Comparison of ENCODE assay signal across 9 mouse cellular contexts in the genomic region with DNA sequence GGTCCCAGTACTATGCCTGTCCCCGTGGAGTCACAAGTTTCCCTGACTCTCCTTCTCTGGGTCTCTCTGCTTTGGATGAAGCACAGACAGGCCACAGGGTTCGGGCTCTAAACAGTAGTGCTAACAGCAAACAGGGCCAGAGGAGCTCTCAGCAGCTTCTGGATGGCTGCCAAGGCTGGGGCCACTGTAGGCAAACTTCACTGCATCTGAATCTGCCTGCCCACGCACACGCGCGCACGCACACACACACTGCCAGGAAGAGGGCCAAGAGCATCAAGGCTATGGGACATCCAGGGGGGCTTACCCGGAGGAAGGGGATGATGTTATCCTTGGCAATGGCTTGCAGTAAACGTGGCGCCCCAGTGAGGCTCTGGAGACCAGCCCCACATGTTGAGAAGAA. TPM values are rescaled to one million over a fixed set of nuclear protein-coding genes. Genes with fewer than 3 reads are reported as not detected.
DNase-seq lines count a peak whose midpoint lies in the region; ATAC-seq lines count a peak whose summit lies in the region.
"Had no signal": no experiment of that assay in that cellular context is flagged by ENCODE, and none has a peak within 500 bp of the region (broad histone marks: within the 10 kb centered on the region; RNA-seq: fewer than 3 reads in every experiment).

No protein-coding gene starts in this region.

- no peak overlapping the region for H3K9ac ChIP-seq in hindbrain, embryonic 14.5 days
- H3K9ac ChIP-seq in hindbrain, embryonic 12.5 days: no peak overlapping the region
- H3K9ac ChIP-seq in midbrain, embryonic 15.5 days: no peak overlapping the region
- H3K9ac ChIP-seq: liver, embryonic 15.5 days had no signal

- no peak overlapping the region for H3K4me2 ChIP-seq in hindbrain, embryonic 14.5 days (replicated peaks)
- no peak overlapping the region for H3K4me2 ChIP-seq in hindbrain, embryonic 12.5 days (replicated peaks)
- H3K4me2 ChIP-seq in midbrain, embryonic 15.5 days: no peak overlapping the region
- H3K4me2 ChIP-seq: liver, embryonic 15.5 days had no signal

- peak; percentile 28; the same call in 1 of the 2 replicates for ATAC-seq in hindbrain, embryonic 14.5 days (ENCODE audit: low FRiP score)
- no peak for ATAC-seq in hindbrain, embryonic 12.5 days (ENCODE audit: low FRiP score)
- no peak for ATAC-seq in midbrain, embryonic 15.5 days (replicated peaks)

- H3K4me1 ChIP-seq in hindbrain, embryonic 14.5 days (replicated peaks; ENCODE audit: control insufficient read depth, insufficient read depth, low read length): peaks cover 10% of the 10 kb centered on the region; the same call in 1 of the 2 replicates
- no peaks in the 10 kb centered on the region for H3K4me1 ChIP-seq in hindbrain, embryonic 12.5 days
- peaks cover 7% of the 10 kb centered on the region; the same call in 1 of the 2 replicates for H3K4me1 ChIP-seq in midbrain, embryonic 15.5 days

- H3K27me3 ChIP-seq in hindbrain, embryonic 14.5 days (ENCODE audit: control insufficient read depth, insufficient read depth, low read length): no peaks in the 10 kb centered on the region
- H3K27me3 ChIP-seq in hindbrain, embryonic 12.5 days: no peaks in the 10 kb centered on the region
- no peaks in the 10 kb centered on the region for H3K27me3 ChIP-seq in midbrain, embryonic 15.5 days (replicated peaks)
- H3K27me3 ChIP-seq: liver, embryonic 15.5 days had no signal

- peak overlapping the region; percentile 20; the same call in 1 of the 2 replicates for H3K27ac ChIP-seq in hindbrain, embryonic 14.5 days
- H3K27ac ChIP-seq in hindbrain, embryonic 12.5 days: no peak overlapping the region
- H3K27ac ChIP-seq in midbrain, embryonic 15.5 days: 0 out of 2 replicates have a peak overlapping the region, but pooled peaks have one; percentile 4
- H3K27ac ChIP-seq: liver, embryonic 15.5 days had no signal

- H3K36me3 ChIP-seq in hindbrain, embryonic 14.5 days (replicated peaks; ENCODE audit: control insufficient read depth, insufficient read depth): no peaks in the 10 kb centered on the region
- H3K36me3 ChIP-seq in hindbrain, embryonic 12.5 days: peaks cover 10% of the 10 kb centered on the region; the same call in 1 of the 2 replicates
- H3K36me3 ChIP-seq in midbrain, embryonic 15.5 days (replicated peaks): no peaks in the 10 kb centered on the region

- DNase-seq in hindbrain, embryonic 14.5 days (ENCODE audit: low spot score): peak; percentile 71
- DNase-seq in urinary bladder, postnatal 14 days (ENCODE audit: low spot score): peak; percentile 56
- DNase-seq in urinary bladder, postnatal 36 days (ENCODE audit: low spot score in 2 of 2): no peak
- peak; percentile 86 for DNase-seq in heart, postnatal 4 days
- DNase-seq in thymus, postnatal 14 days: no peak
- no peak for DNase-seq in T-cell, adult 2 months (ENCODE audit: low spot score)

- WGBS in hindbrain, embryonic 14.5 days: 64% methylated on average over 10 of the region's 10 CpGs
- WGBS in hindbrain, embryonic 12.5 days: 83% methylated on average over 10 of the region's 10 CpGs
- WGBS in midbrain, embryonic 15.5 days: 76% methylated on average over 10 of the region's 10 CpGs

- no peaks in the 10 kb centered on the region for H3K9me3 ChIP-seq in hindbrain, embryonic 14.5 days (ENCODE audit: control insufficient read depth, low read length)
- no peaks in the 10 kb centered on the region for H3K9me3 ChIP-seq in hindbrain, embryonic 12.5 days (replicated peaks)
- H3K9me3 ChIP-seq in midbrain, embryonic 15.5 days: no peaks in the 10 kb centered on the region
- H3K9me3 ChIP-seq: liver, embryonic 15.5 days had no signal

- H3K4me3 ChIP-seq in hindbrain, embryonic 14.5 days (replicated peaks; ENCODE audit: low read length): no peak overlapping the region
- no peak overlapping the region for H3K4me3 ChIP-seq in hindbrain, embryonic 12.5 days
- H3K4me3 ChIP-seq in midbrain, embryonic 15.5 days: no peak overlapping the region
- H3K4me3 ChIP-seq: liver, embryonic 15.5 days had no signal

RNA-seq across cellular contexts. Expression of gene Lcat, which starts 6.2 kb away (rescaled TPM):
- 3.2 and 3.3 TPM in 2 replicates for polyA plus RNA-seq in hindbrain, embryonic 14.5 days (2014; fragmentation: Nextera tagmentation; extraction: Ambion mirVana)
- polyA plus RNA-seq in hindbrain, embryonic 12.5 days (2016; fragmentation: Nextera tagmentation; extraction: Ambion mirVana): 0.57 and 0.79 TPM in 2 replicates
- 1 to 10 TPM; 1.4 to 1.7 TPM for total RNA-seq in heart, postnatal 4 days (2021)
- 1.6 and 2.0 TPM in 2 replicates for polyA plus RNA-seq in midbrain, embryonic 15.5 days (2015; fragmentation: Nextera tagmentation; extraction: Ambion mirVana)

RNA-seq across cellular contexts. Expression of gene Psmb10, which starts 11.1 kb away (rescaled TPM):
- 70.1 and 79.8 TPM in 2 replicates for polyA plus RNA-seq in hindbrain, embryonic 14.5 days (2014; fragmentation: Nextera tagmentation; extraction: Ambion mirVana)
- polyA plus RNA-seq in hindbrain, embryonic 12.5 days (2016; fragmentation: Nextera tagmentation; extraction: Ambion mirVana): 27.3 and 30.2 TPM in 2 replicates
- 10 to 100 TPM; 85.4 to 94.0 TPM for total RNA-seq in heart, postnatal 4 days (2021)
- 64.3 and 65.3 TPM in 2 replicates for polyA plus RNA-seq in midbrain, embryonic 15.5 days (2015; fragmentation: Nextera tagmentation; extraction: Ambion mirVana)

RNA-seq across cellular contexts. Expression of gene Ctrl, which starts 15.7 kb away (rescaled TPM):
- polyA plus RNA-seq in hindbrain, embryonic 14.5 days (2014; fragmentation: Nextera tagmentation; extraction: Ambion mirVana): 2.9 and 3.2 TPM in 2 replicates
- 2.6 and 2.7 TPM in 2 replicates for polyA plus RNA-seq in hindbrain, embryonic 12.5 days (2016; fragmentation: Nextera tagmentation; extraction: Ambion mirVana)
- total RNA-seq in heart, postnatal 4 days (2021): under 1 TPM in 1 of 2 experiments, not detected in 1; 0.32 TPM
- 5.4 and 5.5 TPM in 2 replicates for polyA plus RNA-seq in midbrain, embryonic 15.5 days (2015; fragmentation: Nextera tagmentation; extraction: Ambion mirVana)

RNA-seq across cellular contexts. Expression of gene Slc12a4, which starts 16.5 kb away (rescaled TPM):
- polyA plus RNA-seq in hindbrain, embryonic 14.5 days (2014; fragmentation: Nextera tagmentation; extraction: Ambion mirVana): 9.3 and 9.4 TPM in 2 replicates
- polyA plus RNA-seq in hindbrain, embryonic 12.5 days (2016; fragmentation: Nextera tagmentation; extraction: Ambion mirVana): 19.5 TPM in 2 replicates
- 10 to 100 TPM; 62.4 to 65.8 TPM for total RNA-seq in heart, postnatal 4 days (2021)
- 7.5 and 9.1 TPM in 2 replicates for polyA plus RNA-seq in midbrain, embryonic 15.5 days (2015; fragmentation: Nextera tagmentation; extraction: Ambion mirVana)

RNA-seq across cellular contexts. Expression of gene Dpep3, which starts 29.9 kb away (rescaled TPM):
- not detected in 2 replicates for polyA plus RNA-seq in hindbrain, embryonic 14.5 days (2014; fragmentation: Nextera tagmentation; extraction: Ambion mirVana)
- not detected in 2 replicates for polyA plus RNA-seq in hindbrain, embryonic 12.5 days (2016; fragmentation: Nextera tagmentation; extraction: Ambion mirVana)
- total RNA-seq in heart, postnatal 4 days (2021): not detected
- polyA plus RNA-seq in midbrain, embryonic 15.5 days (2015; fragmentation: Nextera tagmentation; extraction: Ambion mirVana): not detected in 2 replicates
- polyA plus RNA-seq: liver, embryonic 15.5 days had no signal

Comparison
In these comparisons a context has a peak if more than half of its experiments do, and no peak if none do; other contexts are left out.
1. DNase-seq: peak in hindbrain, embryonic 14.5 days (single experiment), urinary bladder, postnatal 14 days (single experiment) and heart, postnatal 4 days (single experiment); none in urinary bladder, postnatal 36 days (0 of 2), thymus, postnatal 14 days (single experiment) and T-cell, adult 2 months (single experiment).